Mouse (Mus musculus) cortical plate, adult 2 months (tissue): ENCODE data around the gene Trim2.

Source experiments
- CTCF ChIP-seq: fragments of 200-500 bp; IDR thresholded peaks from 2 replicates; pipeline ENCODE4 v1.5.1; 2011; ENCODE audit warnings: mild to moderate bottlenecking, control low read depth, low read length; ENCODE audit not compliant: insufficient read depth; ENCODE audit errors: extremely low read depth
- POLR2A ChIP-seq: fragments of 200-500 bp; IDR thresholded peaks from 2 replicates; pipeline ENCODE4 v1.6.1; 2011; ENCODE audit warnings: mild to moderate bottlenecking, low read length, control low read depth; ENCODE audit not compliant: insufficient read depth; ENCODE audit errors: extremely low read depth

- no peak for TF ChIP-seq POLR2A
- no peak for TF ChIP-seq CTCF
These were observed at the start of gene Trim2 for GRCm38 (mm10) chr3:84306777-84307176.
